Mouse (Mus musculus) lung, adult 2 months (tissue): Measurements from ENCODE around the gene Mcm10.

Experiments
- CTCF ChIP-seq: fragments of 200-500 bp; IDR thresholded peaks from 2 replicates; pipeline ENCODE4 v1.5.1; 2011; ENCODE audit warnings: mild to moderate bottlenecking, low read length, control low read depth; ENCODE audit not compliant: insufficient read depth
- POLR2A ChIP-seq: fragments of 200-500 bp; IDR thresholded peaks from 2 replicates; pipeline ENCODE4 v1.6.1; 2011; ENCODE audit warnings: low read depth, mild to moderate bottlenecking, control low read depth, low read length, borderline replicate concordance; ENCODE audit errors: extremely low read depth

- TF ChIP-seq CTCF (no peak), POLR2A (no peak)
Measured at GRCm38 (mm10) chr2:5050562-5050961, 38.0 kb upstream of the Mcm10 start.
